Mouse (Mus musculus) bone marrow macrophage, adult 2 months (primary cell): ENCODE measurements around the gene Plcb2.

Source experiments
- CTCF ChIP-seq: IDR thresholded peaks from 2 replicates; pipeline ENCODE4 v1.5.1; 2012; ENCODE audit warnings: low read depth, mild to moderate bottlenecking, low read length, moderate library complexity
- POLR2A ChIP-seq: IDR thresholded peaks from 2 replicates; pipeline ENCODE4 v1.6.1; 2012; ENCODE audit warnings: mild to moderate bottlenecking, low read depth, low read length, borderline replicate concordance

DNA sequence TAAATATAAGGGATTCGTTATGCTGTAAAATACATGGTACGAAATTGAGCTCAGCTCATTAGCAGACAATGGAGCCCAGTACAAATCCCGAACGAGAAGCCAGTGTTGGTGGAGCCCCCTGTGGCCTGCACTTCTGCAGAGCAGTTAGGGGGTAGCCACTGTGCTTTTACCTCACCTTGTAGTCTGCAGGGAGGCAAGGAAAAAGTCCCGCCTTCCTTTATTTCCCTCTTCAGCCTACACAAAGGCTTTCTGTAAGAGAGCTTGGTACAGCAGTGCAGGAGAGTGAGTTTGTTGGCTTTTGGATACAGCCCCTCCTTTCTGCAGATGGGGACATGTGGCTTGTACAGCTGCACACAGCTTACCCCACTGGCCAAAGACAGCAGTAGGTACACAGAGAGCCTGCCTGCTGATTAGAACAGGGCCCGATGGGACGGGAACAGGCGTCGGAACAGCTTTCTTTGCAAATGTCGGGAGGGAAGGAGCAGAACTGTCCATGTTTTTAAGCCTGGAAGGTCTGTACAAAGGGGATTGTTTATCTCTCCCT, 21.2 kb upstream of the Plcb2 start:
- TF ChIP-seq CTCF = no peak
- no peak for TF ChIP-seq POLR2A
